Mouse (Mus musculus) layer of hippocampus, adult 2 months (tissue): Measurements from ENCODE around the gene Cmtm3. TPM values are rescaled to one million over a fixed set of nuclear protein-coding genes. Genes with fewer than 3 reads are reported as not detected.

Experiments used
- DNase-seq, 2 experiments: peaks; one replicate each; pipeline ENCODE4 v3.0.0; 2022; ENCODE audit warnings: low spot score in 2 of 2
- H3K27ac ChIP-seq: fragments of 200-600 bp; 2 replicates; pipeline ENCODE4 v1.8.1; 2022
- H3K4me3 ChIP-seq: fragments of 200-600 bp; 2 replicates; pipeline ENCODE4 v1.8.1; 2022; ENCODE audit warnings: mild to moderate bottlenecking
- CTCF ChIP-seq: fragments of 200-600 bp; conservative IDR thresholded peaks from 2 replicates; pipeline ENCODE4 v1.8.1; 2022; ENCODE audit warnings: antibody characterized with exemption, mild to moderate bottlenecking, moderate library complexity
- total RNA-seq, 2 experiments: library from RNA; stranded (reverse); gene quantifications; 2 replicates each; pipeline ENCODE4 v1.2.3; 2021

The Cmtm3 gene
- total RNA-seq, 2 experiments from 2014 or later = 12.2 to 15.1 TPM

- TF ChIP-seq CTCF = no peak
- H3K4me3 ChIP-seq = peak overlapping the region; percentile 89
- DNase-seq = no peak
These were observed 54.6 kb downstream of the Cmtm3 start for GRCm38 (mm10) chr8:104393767-104394166.

GRCm38 (mm10) chr8:104394801-104395702, 55.8 kb downstream of the Cmtm3 start:
- TF ChIP-seq CTCF = no peak
- Histone ChIP-seq H3K27ac (peak overlapping the region; percentile 91), H3K4me3 (peak overlapping the region; percentile 89)
- DNase-seq = peak; percentile 38 to 41

More at GRCm38 (mm10) chr8:104393767-104394166, 54.6 kb downstream of the Cmtm3 start:
- H3K27ac ChIP-seq = no peak overlapping the region

GRCm38 (mm10) chr8:104395703-104396357, 56.6 kb downstream of the Cmtm3 start, which contains the start of gene Cmtm4:
Cmtm4 (minus strand) TSS chr8:104395807.
- Histone ChIP-seq H3K4me3 (peak within 1 kb of the TSS; percentile 89), H3K27ac (peak within 1 kb of the TSS; percentile 91)
- peak in 1 of 2 experiments; percentile 53 for DNase-seq
- TF ChIP-seq CTCF = no peak

Other genes with a start within 250 kb of the Cmtm3 start
- 10 to 100 TPM in 1 of 2 experiments, 1 to 10 TPM in 1; 9.1 to 11.6 TPM for gene Cdh5, start 237.8 kb upstream of the Cmtm3 start, total RNA-seq
- 1 to 10 TPM; 5.3 to 5.4 TPM for gene Bean1, start 169.0 kb upstream of the Cmtm3 start, total RNA-seq
- 10 to 100 TPM; 36.9 to 37.6 TPM for gene Tk2, start 90.9 kb upstream of the Cmtm3 start, total RNA-seq
- 1 to 10 TPM; 8.0 to 8.7 TPM for gene Cklf, start 88.5 kb upstream of the Cmtm3 start, total RNA-seq
- not detected for gene Cmtm2a, start 46.2 kb upstream of the Cmtm3 start, total RNA-seq
- gene Gm45711, start 29.3 kb upstream of the Cmtm3 start, total RNA-seq = not detected
- gene Cmtm1, start 29.3 kb upstream of the Cmtm3 start, total RNA-seq = not detected
- gene Gm11020, start 17.8 kb upstream of the Cmtm3 start, total RNA-seq = not detected
- gene Cmtm2b, start 17.2 kb upstream of the Cmtm3 start, total RNA-seq = not detected
- gene Cmtm4, start 56.4 kb downstream of the Cmtm3 start, total RNA-seq = 10 to 100 TPM; 59.9 to 62.3 TPM
- gene Dync1li2, start 103.6 kb downstream of the Cmtm3 start, total RNA-seq = 100 to 1,000 TPM; 272 to 275 TPM
- 1 to 10 TPM in 1 of 2 experiments, under 1 TPM in 1; 0.76 to 1.0 TPM for gene Terb1, start 170.5 kb downstream of the Cmtm3 start, total RNA-seq
- 10 to 100 TPM; 44.5 to 46.3 TPM for gene Nae1, start 195.2 kb downstream of the Cmtm3 start, total RNA-seq
- gene Car7, start 195.3 kb downstream of the Cmtm3 start, total RNA-seq = 10 to 100 TPM; 19.3 to 19.7 TPM